Mouse (Mus musculus) ovary, postnatal 10 days (tissue): Measurements from ENCODE around the gene Fnbp1l.

ENCODE experiments used
- DNase-seq: peaks from one replicate; pipeline ENCODE4 v3.0.0; 2022; ENCODE audit warnings: low spot score

The Fnbp1l gene

DNA sequence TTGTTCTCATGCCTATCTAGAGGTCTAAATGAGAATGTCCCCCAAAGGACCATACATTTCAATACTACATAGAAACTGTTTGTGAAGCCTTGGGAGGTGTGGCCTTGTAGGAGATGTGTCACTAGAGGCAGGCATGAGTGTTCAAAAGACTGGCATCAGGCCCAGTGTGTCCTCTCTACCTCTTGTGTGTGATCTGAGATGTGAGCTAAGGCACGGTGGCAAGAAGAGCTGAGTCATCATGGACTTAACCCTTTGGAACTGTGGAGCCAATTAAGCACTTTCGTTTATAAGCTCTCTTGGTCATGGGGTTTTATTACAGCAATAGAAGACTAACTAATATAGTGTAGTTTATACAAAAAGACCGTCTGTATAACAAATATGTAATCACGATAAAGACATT lies 16.3 kb downstream of the Fnbp1l start:
- no peak for DNase-seq

DNA sequence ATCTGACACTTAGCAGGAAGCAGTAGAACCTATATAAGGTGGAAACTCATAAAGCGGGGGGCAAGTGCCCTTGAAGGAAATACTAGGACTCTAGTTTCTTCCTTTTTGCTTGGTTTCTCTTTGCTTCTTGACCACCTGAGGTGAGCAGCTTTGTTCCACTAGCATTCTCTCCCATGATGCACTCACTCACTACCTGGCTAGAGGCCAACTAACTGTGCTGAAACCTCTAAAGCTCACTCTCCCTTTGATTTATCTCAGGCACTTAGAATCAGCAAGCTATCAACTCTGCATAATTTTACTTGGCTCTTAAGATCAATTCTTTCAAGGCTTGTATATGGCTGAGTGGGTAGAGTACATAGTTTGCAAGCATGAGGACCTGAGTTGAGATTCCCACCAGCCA lies 17.1 kb downstream of the Fnbp1l start:
- no peak for DNase-seq

DNA sequence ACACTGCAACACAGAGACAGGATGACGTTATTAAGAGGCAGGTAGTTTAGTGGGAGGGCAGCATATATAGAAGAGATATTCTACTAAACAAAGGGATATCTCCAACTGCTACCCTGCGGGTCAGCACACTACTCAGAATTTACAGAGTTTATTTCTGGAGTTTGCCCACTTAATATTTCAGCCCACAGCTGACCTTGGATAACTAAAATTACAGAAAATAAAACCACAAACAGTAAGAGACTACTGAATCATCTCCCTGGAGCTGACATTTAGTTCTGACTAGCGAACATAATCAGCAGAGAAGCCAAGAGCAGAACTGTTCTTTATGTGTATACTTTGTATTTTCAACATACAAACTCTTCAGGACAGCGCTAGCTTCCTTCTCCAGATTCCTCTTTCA lies 20.2 kb downstream of the Fnbp1l start:
- no peak for DNase-seq

DNA sequence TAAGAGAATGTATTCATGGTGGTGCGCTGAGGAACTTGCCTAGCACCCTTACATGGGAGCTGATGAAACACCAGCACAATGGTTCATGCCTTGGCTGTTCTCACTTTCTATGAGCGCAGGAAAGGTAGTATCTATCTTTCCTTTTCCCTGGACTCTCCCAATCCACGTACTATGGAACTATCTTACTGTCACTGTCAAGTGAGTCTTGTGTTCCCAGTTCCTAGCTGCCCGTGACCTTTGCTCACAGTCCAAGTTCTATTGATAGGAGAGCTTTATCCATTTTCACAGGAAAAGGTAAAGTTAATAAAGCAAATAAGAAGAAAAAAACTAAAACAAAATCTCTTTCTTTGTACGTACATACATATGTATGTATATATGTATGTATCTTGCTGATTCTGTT lies 28.7 kb downstream of the Fnbp1l start:
- DNase-seq, result no peak

DNA sequence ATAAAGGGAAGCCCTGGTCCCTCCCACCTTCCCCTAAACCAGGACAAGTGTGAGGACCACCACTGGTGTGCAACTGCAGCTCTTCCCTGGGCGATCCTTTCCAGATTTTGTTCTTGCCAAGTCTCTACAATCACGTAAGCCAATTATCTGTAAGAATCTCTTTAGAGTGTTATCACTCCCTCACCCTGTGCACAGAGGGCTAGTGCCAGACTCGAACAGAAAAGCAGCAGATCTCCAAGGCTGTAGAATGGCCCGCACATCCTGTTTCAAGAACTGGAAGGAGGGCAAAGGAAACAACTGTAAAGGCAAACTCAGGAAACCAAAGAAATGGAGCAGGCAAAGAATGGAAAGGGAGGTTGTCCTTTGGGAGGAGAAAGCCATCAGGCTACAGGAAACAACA lies 29.2 kb downstream of the Fnbp1l start:
- DNase-seq, result no peak

DNA sequence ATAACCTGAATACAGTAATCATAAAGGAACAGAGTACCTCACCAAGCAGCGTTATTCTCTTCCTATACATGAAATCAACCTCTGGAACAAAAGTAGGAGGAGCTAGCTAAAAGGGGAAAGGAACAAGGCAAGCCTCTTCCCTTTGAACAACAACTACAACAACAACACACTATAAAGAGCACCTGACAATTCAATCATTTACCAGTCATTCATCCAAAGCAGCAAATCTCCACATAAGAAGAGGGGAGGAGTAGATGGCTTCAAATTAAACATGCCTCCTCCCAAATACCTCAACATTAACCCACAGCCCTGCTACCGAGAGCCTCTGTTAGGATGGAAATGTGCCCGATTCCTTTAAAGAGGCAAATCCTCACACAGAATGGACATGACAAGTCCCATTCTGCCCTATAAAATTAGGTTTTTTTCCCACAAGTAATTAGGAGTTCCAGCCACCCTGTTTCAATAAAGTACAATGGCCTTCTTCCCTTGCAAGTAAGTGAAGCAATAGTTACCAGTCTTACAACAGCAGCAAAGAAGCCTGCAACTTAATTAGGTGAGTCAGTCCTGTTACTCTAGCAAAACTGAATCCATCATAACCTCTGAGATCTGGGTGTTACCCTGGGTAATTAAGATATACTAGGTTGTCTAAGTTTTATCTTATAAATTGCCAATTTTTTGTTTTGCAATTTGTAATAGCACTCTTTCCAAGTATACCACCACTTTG lies 32.4 kb downstream of the Fnbp1l start:
- no peak for DNase-seq

DNA sequence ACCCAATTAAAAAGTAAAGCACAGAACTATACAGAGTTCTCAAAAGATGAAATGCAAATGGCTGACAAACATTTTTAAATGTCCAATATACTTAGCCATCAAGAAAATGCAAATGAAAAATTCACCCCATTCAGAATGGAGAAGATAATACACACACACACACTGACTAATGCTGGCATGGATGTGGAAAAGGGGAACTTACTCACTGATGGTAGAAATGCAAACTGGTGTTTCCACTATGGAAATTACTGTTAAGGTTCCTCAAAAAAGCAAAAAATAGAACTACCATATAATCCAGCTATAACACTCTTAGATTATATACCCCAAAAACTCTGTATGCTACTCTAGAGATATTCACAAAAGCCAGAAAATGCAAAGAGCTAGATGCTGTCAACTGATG lies 42.2 kb downstream of the Fnbp1l start:
- DNase-seq, result no peak

DNA sequence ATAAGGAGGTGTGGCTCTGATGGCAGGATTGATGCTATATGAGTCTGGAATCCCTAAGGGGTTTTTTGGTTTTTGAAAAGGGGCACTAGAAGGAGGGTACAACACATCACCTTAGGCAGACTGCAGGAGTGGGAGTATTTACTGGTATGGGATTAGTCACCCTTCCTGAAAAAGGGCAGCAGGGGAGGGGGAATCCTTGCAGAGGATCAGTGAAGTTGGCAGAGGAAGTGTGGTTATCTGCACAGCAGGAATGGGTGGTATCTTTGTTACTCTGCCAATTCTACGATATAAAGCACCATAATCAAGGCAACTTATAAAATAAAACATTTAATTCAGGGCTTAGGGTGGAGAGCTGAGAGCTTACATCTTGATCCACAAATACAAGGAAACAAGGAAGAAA lies 44.6 kb downstream of the Fnbp1l start:
- DNase-seq, result no peak

DNA sequence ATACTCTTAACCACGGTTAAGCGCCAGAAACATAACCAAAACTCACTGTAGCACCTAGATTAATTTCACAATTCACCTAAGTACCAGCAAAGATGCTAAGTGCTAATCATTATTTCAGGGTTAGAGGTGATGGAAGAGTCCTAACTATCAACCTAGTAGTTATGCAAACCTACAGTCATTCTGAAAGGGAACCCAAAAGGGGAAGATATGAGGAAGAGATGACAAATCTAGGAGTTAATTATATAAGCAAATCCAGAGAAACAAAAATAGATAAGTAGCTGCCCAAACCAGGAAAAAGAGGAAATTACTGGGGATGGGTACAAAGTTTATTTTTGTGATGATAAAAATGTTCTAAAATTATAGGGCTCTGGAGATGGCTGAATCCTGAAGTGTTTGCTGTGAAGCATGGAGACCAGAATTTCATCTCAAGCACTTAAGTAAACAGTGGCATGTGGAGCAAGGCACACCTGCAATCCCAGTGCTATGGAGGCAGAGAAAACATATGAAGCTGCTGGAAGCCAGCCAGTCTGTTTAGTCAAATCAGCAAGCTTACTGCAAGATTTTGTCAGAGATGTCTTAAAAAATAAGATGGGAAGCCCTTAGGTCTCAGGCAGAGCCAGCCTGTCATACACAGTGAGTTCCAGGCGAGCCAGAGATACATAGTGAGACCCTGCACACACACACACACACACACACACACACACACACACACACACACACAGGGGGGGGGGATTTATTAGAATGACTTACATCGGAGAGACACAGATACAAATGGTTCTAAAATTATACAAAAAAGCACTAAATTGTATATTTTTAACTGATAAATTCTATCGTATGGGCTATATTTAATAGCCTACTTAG lies 45.9 kb downstream of the Fnbp1l start:
- DNase-seq, result no peak

DNA sequence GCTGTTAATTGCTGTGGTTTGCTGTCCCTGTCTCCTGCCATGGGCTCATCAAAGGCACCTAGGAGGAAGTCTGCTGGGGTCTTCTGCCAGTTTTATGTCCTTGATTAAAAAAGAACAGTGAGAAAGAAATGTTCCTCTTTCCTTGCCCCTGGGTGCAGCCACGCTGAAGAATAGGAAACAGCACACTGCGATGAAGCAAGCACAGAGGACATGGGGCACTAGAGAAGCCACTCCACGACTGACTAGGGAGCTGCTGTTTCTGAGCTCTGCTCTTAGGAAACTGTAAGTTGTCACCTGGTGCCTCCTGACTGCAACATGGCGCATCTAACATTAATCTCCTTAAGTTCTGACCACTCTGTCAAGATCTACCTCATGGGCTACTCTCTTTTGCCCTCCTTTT lies 53.0 kb downstream of the Fnbp1l start:
- no peak for DNase-seq

DNA sequence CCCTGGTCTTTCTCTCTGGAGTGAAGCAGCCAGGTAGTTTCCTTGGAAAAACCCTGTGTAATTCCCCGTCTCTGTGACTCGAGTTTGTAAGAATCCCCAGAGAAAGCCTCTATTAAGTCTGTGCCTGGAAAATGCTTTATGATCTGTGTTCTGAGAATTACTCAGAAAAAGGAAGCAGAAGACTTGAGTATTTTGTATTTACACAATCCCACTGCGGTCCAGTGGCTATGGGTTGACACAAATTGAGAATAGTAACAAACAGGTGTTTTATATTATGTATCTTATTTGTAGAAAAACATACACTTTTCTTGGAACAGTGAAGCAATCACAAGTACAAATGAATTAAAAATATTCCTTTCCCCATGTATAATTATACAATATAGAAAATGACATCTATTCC lies 53.4 kb downstream of the Fnbp1l start:
- no peak for DNase-seq

DNA sequence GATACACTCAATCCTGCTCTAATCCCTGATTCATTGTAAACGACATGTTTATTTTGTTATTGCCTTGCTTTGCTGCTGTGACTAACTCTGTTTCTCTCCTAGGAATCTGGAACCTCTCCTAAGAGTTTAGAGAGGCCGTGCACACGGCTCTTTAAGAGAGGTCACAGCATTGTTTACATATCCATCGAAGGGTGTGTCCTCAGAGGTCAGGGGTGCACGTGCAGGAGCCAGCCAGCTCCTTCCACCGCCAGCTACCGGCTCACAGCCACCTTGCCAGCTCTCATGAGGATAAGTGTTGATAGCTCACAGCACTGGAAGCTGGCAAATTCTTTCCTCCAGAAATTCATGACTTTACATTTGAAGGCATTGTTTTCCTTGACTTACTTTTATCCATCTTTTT lies 54.2 kb downstream of the Fnbp1l start:
- no peak for DNase-seq

DNA sequence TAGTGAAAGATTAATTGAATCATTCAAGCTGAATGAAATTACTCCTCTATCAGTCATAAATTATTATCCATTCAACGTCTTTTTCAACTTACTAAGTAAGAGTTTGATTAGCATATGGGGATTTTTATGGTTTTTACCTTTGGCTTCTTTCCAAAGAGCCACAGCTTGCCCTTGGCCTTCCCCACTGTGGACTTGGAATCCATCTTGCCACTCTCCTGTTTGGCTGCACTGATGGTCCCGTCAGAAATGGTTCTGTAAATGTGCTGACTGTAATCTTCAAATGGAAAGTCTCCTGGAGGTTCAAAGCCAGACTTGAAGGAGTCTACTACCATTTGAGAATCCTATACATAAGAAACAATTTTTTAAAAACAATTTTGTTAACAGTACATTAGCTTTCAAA lies 61.7 kb downstream of the Fnbp1l start:
- no peak for DNase-seq

DNA sequence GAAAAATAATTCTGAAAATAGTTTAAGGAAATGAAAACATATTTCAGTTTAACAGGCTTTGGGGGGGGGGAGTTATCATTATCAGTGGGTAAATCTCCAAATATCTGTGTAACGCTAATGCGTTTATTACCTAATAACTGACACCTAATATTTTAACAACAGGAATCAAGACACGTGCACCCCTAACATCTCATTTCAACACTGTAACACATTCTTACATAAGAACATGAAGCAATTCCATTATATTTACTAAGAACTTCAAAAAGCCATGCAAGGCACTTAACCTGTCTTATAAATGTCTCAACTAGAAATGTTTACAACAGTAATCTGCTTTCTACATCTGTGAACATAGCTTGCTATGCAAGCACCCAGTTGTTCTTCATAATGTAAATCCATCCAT lies 68.3 kb downstream of the Fnbp1l start:
- no peak for DNase-seq

DNA sequence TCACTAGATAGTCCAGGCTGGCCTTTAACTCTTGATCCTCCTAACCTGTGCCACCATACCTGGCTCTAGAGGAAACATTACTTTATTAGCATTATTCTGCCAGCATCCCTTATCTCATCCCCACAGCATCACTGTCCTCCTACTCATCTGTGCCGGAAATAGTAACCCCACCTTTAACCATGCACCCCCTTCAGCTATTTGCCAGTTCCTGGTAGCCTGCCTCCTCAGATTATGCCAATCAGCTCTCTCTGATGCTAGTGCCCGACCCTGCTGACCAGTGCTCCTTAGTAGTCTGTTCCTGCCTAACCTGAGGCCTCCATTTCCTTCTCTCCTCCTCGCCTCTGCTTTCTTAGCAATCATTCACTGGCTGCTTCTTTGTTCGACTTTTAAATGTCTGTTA lies 72.0 kb downstream of the Fnbp1l start:
- no peak for DNase-seq

DNA sequence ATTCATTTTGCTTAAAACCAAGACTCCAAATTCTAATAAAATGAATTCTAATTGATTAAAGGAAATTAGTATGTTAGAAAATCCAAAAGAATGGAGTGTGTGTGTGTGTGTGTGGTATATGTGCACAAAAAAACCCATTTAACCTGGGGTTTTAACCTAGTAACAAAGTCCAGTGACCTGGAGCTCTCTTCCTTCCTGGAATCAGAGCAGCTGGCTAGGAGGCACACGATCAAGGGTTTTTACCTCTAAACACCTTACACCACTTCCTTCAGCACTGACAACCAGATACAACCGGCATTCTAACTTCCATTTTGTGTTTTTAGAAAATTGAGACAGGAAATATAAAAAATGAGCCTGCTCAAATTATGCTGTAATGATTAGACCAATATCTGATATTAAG lies 74.2 kb downstream of the Fnbp1l start:
- DNase-seq, result no peak

DNA sequence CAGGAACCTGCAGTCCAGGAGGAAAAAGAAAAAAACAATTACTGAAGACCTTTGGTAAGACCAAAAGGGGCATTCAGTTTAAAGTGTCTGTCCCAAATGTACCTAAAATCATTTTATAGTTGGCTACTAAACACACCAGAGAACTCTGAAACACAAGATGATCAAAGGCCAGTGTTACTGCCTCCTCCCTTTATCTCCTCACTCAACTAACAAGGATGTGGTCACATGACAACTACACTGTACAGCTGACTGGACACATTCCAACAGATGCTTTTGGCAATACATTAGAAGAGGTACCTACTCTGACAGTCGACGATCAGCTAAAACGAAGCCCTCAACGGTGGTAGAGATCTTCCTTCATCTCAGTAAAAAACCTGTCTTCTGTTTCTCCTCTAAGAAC lies 78.6 kb downstream of the Fnbp1l start:
- DNase-seq, result no peak

DNA sequence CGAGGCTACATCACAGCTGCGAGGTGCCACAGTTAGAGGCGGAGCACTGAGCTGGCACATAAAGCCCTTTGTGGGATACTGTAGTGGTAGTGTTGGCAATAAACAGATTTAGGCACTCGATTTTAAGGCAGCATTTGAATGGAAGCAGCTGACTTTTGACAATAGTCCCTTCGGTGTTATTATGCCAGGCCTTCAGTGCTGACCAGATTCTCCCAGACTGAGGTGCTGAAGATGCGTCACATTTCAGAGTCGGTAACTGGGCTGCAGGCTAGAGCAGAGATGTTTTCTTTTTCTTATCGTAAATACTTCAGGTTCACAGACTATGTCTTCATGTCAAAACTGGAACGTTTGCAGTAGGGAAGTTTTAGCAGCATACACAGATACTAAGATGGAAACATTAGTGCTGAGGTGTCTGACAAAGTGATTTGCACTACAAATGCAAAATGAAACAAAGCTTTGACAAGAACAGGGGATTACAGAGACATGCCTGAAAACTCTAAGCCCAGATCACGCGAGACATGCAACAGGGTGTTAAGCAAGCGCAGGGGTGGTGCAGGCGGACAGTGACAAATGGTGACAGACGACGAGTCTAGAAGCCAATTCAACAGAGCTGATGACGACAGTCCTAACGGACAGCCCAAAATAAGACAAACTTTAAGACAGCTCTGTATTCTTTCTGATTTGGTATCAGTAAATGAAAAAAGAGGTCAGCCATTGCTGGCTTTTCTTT lies 79.4 kb downstream of the Fnbp1l start:
- DNase-seq, result no peak

DNA sequence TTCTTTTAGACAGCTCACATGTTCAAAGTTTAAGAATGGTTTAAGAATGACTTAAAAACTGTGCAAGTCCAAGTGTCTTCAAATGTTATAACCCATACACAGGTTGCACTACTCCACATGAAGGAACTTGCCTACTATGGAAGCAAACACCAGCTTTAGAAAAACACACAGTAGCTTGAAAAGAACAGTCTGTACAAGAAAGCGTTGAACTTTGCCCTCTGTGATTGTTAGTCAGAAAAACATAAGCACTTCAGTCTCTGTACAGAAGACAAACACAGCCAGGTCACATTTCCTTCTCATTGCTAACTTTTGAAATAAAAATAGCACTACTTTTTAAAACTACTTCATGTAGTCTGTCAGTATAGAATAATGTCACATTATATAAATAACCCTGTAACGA lies 80.7 kb downstream of the Fnbp1l start:
- no peak for DNase-seq

DNA sequence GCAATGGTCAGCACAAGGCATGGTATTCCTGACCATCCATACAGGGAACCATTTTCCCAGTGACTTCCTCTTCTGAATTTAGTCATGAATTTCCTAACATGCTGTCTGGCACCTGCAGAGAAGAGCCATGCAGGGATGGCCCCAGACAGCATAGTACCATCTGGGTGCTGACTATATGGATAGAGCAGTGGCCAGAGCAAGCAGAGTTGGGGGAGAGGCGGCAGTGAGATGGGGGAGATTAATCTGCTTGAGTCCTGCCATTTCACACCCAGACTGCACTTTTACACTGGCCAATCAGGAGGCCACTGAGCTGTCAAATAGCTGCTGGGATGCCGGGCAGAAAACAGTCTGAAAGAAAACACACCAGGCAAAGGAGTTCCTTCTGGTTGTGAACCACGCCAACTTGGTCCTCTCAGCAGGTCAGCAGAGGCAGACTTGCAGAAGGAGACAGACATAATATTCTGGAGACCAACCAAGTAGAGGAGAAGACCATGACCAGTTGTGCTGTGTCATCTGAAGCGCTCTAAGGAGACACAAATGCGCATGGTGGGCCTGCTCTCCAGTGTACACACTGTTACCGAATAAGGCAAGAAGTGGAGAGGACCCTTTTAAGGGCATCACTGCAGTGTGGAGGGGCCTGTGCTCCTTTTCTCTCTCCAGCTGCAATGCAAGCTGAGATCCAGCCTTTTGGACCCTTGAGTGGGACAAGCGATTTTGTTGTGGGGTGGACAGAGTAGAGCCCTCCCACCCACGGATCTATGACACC lies 83.4 kb downstream of the Fnbp1l start:
- DNase-seq, result no peak

DNA sequence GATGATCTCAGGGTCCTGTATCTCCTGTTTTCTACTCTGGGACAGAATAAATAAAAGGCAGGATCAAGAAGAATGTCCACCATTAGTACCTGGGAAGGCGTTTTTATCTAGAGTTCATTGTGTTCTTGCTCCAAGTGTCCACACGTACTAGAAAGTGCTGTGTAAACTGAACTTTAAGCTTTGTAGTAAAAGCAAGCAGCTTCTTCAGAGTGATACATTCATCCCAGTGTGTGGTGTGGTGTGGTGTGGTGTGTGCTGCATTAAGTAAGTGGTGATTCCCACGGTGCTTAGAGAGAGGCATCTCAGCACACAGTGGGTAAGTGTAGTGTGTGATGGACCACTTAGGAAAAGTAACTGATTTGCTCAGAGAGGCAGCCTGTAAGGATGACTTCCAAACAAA lies 91.0 kb downstream of the Fnbp1l start:
- DNase-seq, result no peak

DNA sequence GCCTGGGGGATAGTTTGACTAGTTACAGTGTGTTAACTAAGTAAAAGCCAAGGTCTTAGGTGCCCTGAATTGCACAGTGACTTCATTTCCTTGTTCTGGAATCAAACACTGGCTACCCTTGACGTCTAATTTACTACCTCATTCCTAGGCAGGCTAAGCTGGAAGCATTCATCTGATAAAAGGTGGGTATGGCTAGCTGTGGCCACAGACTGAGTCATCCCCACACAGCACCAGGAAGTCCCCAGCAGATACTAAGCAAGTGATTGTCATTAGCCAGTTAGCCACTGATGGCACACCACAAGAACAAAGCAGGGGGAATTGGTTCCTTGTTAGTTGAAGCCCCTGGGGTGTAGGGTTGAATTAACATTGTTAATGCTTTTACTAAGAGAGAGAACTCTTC lies 98.2 kb downstream of the Fnbp1l start:
- no peak for DNase-seq
